Mouse (Mus musculus): ENCODE results near the gene Dgkg. TPM values are rescaled to one million over a fixed set of nuclear protein-coding genes. Genes with fewer than 3 reads are reported as not detected.

Gene Dgkg
- polyA plus RNA-seq, 1 experiment = 1.5 TPM

- Histone ChIP-seq H3K36me3 (ENCODE audit: control insufficient read depth, insufficient read depth, low read length, poor library complexity, severe bottlenecking) (no peaks in the 10 kb centered on the region), H3K27ac (ENCODE audit: insufficient read depth, low read length) (no peak overlapping the region), H3K9ac (ENCODE audit: low read depth, poor library complexity, severe bottlenecking) (no peak overlapping the region), H3K27me3 (ENCODE audit: control insufficient read depth, insufficient read depth, low read length, poor library complexity, severe bottlenecking) (no peaks in the 10 kb centered on the region), H3K4me1 (ENCODE audit: control insufficient read depth, insufficient read depth, low read length) (peaks cover 8% of the 10 kb centered on the region), H3K4me3 (ENCODE audit: low read depth, low read length) (no peak overlapping the region), H3K9me3 (replicated peaks; ENCODE audit: control insufficient read depth, insufficient read depth, low read length, poor library complexity, severe bottlenecking) (no peaks in the 10 kb centered on the region)
- no peak for TF ChIP-seq EP300 (IDR thresholded peaks at IDR 0.05; ENCODE audit: insufficient read depth, low read depth, low read length)
- no peak for TF ChIP-seq CTCF (IDR thresholded peaks at IDR 0.05; ENCODE audit: low read depth, low read length)
- TF ChIP-seq POLR2A (IDR thresholded peaks at IDR 0.05; ENCODE audit: insufficient read depth, low read length) = no peak
These were observed 153.6 kb downstream of the Dgkg start for GRCm38 (mm10) chr16:22503467-22503866.

GRCm38 (mm10) chr16:22501855-22502254 lies 155.2 kb downstream of the Dgkg start:
- no peak for TF ChIP-seq CTCF (IDR thresholded peaks at IDR 0.05; ENCODE audit: low read depth, low read length)
- TF ChIP-seq EP300 (IDR thresholded peaks at IDR 0.05; ENCODE audit: insufficient read depth, low read depth, low read length) = no peak
- no peak for TF ChIP-seq POLR2A (IDR thresholded peaks at IDR 0.05; ENCODE audit: insufficient read depth, low read length)
- H3K4me1 ChIP-seq (ENCODE audit: control insufficient read depth, insufficient read depth, low read length) = peaks cover 6% of the 10 kb centered on the region
- H3K9ac ChIP-seq (ENCODE audit: low read depth, poor library complexity, severe bottlenecking) = no peak overlapping the region
- H3K27ac ChIP-seq (ENCODE audit: insufficient read depth, low read length) = no peak overlapping the region
- no peaks in the 10 kb centered on the region for H3K9me3 ChIP-seq (replicated peaks; ENCODE audit: control insufficient read depth, insufficient read depth, low read length, poor library complexity, severe bottlenecking)
- H3K4me3 ChIP-seq (ENCODE audit: low read depth, low read length) = no peak overlapping the region
- no peaks in the 10 kb centered on the region for H3K27me3 ChIP-seq (ENCODE audit: control insufficient read depth, insufficient read depth, low read length, poor library complexity, severe bottlenecking)
- no peaks in the 10 kb centered on the region for H3K36me3 ChIP-seq (ENCODE audit: control insufficient read depth, insufficient read depth, low read length, poor library complexity, severe bottlenecking)

GRCm38 (mm10) chr16:22500561-22500960 lies 156.5 kb downstream of the Dgkg start:
- Histone ChIP-seq H3K9me3 (replicated peaks; ENCODE audit: control insufficient read depth, insufficient read depth, low read length, poor library complexity, severe bottlenecking) (no peaks in the 10 kb centered on the region), H3K27ac (ENCODE audit: insufficient read depth, low read length) (no peak overlapping the region), H3K36me3 (ENCODE audit: control insufficient read depth, insufficient read depth, low read length, poor library complexity, severe bottlenecking) (no peaks in the 10 kb centered on the region), H3K4me3 (ENCODE audit: low read depth, low read length) (no peak overlapping the region), H3K9ac (ENCODE audit: low read depth, poor library complexity, severe bottlenecking) (no peak overlapping the region), H3K4me1 (ENCODE audit: control insufficient read depth, insufficient read depth, low read length) (peaks cover 2% of the 10 kb centered on the region), H3K27me3 (ENCODE audit: control insufficient read depth, insufficient read depth, low read length, poor library complexity, severe bottlenecking) (no peaks in the 10 kb centered on the region)
- no peak for TF ChIP-seq EP300 (IDR thresholded peaks at IDR 0.05; ENCODE audit: insufficient read depth, low read depth, low read length)
- TF ChIP-seq POLR2A (IDR thresholded peaks at IDR 0.05; ENCODE audit: insufficient read depth, low read length) = no peak
- no peak for TF ChIP-seq CTCF (IDR thresholded peaks at IDR 0.05; ENCODE audit: low read depth, low read length)

- H3K4me1 ChIP-seq (ENCODE audit: control insufficient read depth, insufficient read depth, low read length) = peaks cover 2% of the 10 kb centered on the region
- H3K9ac ChIP-seq (ENCODE audit: low read depth, poor library complexity, severe bottlenecking) = no peak overlapping the region
- H3K4me3 ChIP-seq (ENCODE audit: low read depth, low read length) = no peak overlapping the region
- no peak overlapping the region for H3K27ac ChIP-seq (ENCODE audit: insufficient read depth, low read length)
- no peak for TF ChIP-seq CTCF (IDR thresholded peaks at IDR 0.05; ENCODE audit: low read depth, low read length)
- H3K9me3 ChIP-seq (replicated peaks; ENCODE audit: control insufficient read depth, insufficient read depth, low read length, poor library complexity, severe bottlenecking) = no peaks in the 10 kb centered on the region
- no peaks in the 10 kb centered on the region for H3K27me3 ChIP-seq (ENCODE audit: control insufficient read depth, insufficient read depth, low read length, poor library complexity, severe bottlenecking)
- H3K36me3 ChIP-seq (ENCODE audit: control insufficient read depth, insufficient read depth, low read length, poor library complexity, severe bottlenecking) = no peaks in the 10 kb centered on the region
These were observed 157.1 kb downstream of the Dgkg start for GRCm38 (mm10) chr16:22499951-22500350.

- Histone ChIP-seq H3K4me1 (ENCODE audit: control insufficient read depth, insufficient read depth, low read length) (peaks cover 2% of the 10 kb centered on the region), H3K9ac (ENCODE audit: low read depth, poor library complexity, severe bottlenecking) (no peak overlapping the region), H3K36me3 (ENCODE audit: control insufficient read depth, insufficient read depth, low read length, poor library complexity, severe bottlenecking) (no peaks in the 10 kb centered on the region), H3K4me3 (ENCODE audit: low read depth, low read length) (no peak overlapping the region), H3K9me3 (replicated peaks; ENCODE audit: control insufficient read depth, insufficient read depth, low read length, poor library complexity, severe bottlenecking) (no peaks in the 10 kb centered on the region), H3K27me3 (ENCODE audit: control insufficient read depth, insufficient read depth, low read length, poor library complexity, severe bottlenecking) (no peaks in the 10 kb centered on the region), H3K27ac (ENCODE audit: insufficient read depth, low read length) (no peak overlapping the region)
- TF ChIP-seq CTCF (IDR thresholded peaks at IDR 0.05; ENCODE audit: low read depth, low read length) = no peak
- no peak for TF ChIP-seq POLR2A (IDR thresholded peaks at IDR 0.05; ENCODE audit: insufficient read depth, low read length)
- TF ChIP-seq EP300 (IDR thresholded peaks at IDR 0.05; ENCODE audit: insufficient read depth, low read depth, low read length) = no peak
These were observed 157.6 kb downstream of the Dgkg start for GRCm38 (mm10) chr16:22499447-22499846.

- no peak overlapping the region for H3K9ac ChIP-seq (ENCODE audit: low read depth, poor library complexity, severe bottlenecking)
- H3K4me3 ChIP-seq (ENCODE audit: low read depth, low read length) = no peak overlapping the region
- H3K27ac ChIP-seq (ENCODE audit: insufficient read depth, low read length) = no peak overlapping the region
- no peaks in the 10 kb centered on the region for H3K27me3 ChIP-seq (ENCODE audit: control insufficient read depth, insufficient read depth, low read length, poor library complexity, severe bottlenecking)
- no peak for TF ChIP-seq EP300 (IDR thresholded peaks at IDR 0.05; ENCODE audit: insufficient read depth, low read depth, low read length)
- no peak for TF ChIP-seq CTCF (IDR thresholded peaks at IDR 0.05; ENCODE audit: low read depth, low read length)
- TF ChIP-seq POLR2A (IDR thresholded peaks at IDR 0.05; ENCODE audit: insufficient read depth, low read length) = no peak
- no peaks in the 10 kb centered on the region for H3K36me3 ChIP-seq (ENCODE audit: control insufficient read depth, insufficient read depth, low read length, poor library complexity, severe bottlenecking)
- H3K9me3 ChIP-seq (replicated peaks; ENCODE audit: control insufficient read depth, insufficient read depth, low read length, poor library complexity, severe bottlenecking) = no peaks in the 10 kb centered on the region
- H3K4me1 ChIP-seq (ENCODE audit: control insufficient read depth, insufficient read depth, low read length) = no peaks in the 10 kb centered on the region
These were observed 159.0 kb downstream of the Dgkg start for GRCm38 (mm10) chr16:22497976-22498375.
